Mouse (Mus musculus) gastrocnemius, postnatal 4 days (tissue): ENCODE results near the gene Ahsg. TPM values are rescaled to one million over a fixed set of nuclear protein-coding genes. Genes with fewer than 3 reads are reported as not detected.
"Not testable (repeated sequence)": the region's sequence is repeated elsewhere in the genome, so short reads cannot be mapped to it uniquely, and the experiment has no call there.

Experiments used
- DNase-seq, 2 experiments: peaks; one replicate each; pipeline ENCODE4 v3.0.0; 2021 to 2022; ENCODE audit warnings: low spot score in 2 of 2, mixed read lengths in 2 of 2
- total RNA-seq, 2 experiments: library from RNA; stranded (reverse); gene quantifications; 2 replicates each; pipeline ENCODE4 v1.2.3; 2021

Gene Ahsg
- total RNA-seq, 2 experiments from 2014 or later, result 5.0 to 62.3 TPM

GRCm38 (mm10) chr16:22937631-22938030 is 46.6 kb downstream of the Ahsg start:
- no peak for DNase-seq

- DNase-seq, result no peak
Measured at GRCm38 (mm10) chr16:22938541-22938940, 47.5 kb downstream of the Ahsg start.

DNA sequence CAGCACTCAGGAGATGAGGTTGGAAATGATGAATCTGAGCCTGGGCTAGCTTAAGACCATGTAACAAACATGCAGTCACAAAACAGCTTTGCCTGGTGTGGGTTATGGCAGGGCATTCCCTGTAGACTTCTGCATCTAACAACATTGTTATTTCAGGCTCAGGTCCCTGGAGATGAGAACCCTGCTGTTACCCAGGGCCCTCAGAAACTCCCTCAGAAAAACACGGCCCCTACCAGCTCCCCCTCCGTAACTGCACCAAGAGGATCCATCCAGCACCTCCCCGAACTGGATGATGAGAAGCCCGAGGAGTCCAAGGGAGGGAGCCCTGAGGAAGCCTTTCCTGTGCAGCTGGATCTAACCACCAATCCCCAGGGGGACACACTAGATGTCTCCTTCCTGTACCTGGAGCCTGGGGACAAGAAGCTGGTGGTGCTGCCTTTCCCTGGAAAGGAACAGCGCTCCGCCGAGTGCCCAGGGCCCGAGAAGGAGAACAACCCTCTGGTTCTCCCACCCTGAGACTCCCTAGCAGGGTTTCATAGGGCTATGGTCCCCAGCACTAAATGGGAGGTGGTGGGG is 48.1 kb downstream of the Ahsg start:
- no peak for DNase-seq

DNA sequence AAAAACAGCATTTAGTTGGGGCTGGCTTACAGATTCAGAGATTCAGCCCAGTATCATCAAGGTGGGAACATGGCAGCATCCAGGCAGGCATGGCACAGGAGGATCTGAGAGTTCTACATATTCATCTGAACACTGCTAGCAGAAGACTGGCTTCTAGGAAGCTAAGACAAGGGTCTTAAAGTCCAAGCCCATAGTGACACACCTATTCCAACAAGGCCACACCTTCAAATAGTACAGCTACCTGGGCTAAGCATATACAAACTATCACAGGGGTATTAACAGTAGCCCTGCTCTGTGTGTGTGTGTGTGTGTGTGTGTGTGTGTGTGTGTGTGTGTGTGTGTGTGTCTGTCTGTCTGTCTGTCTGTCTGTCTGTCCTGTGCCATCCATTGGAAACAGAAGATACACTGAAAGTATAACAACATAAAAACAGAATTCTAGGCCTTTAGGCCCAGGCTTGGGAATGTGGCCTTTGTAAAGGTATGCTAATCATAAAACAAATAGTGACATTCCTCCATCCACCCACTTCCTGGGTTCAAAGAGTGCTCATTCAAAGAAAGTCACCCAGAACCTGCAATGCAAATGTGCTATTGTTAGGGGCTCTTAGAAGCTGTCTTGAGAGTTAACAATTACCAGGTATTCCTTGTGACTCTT is 50.9 kb downstream of the Ahsg start:
- DNase-seq, result not testable (repeated sequence)

DNA sequence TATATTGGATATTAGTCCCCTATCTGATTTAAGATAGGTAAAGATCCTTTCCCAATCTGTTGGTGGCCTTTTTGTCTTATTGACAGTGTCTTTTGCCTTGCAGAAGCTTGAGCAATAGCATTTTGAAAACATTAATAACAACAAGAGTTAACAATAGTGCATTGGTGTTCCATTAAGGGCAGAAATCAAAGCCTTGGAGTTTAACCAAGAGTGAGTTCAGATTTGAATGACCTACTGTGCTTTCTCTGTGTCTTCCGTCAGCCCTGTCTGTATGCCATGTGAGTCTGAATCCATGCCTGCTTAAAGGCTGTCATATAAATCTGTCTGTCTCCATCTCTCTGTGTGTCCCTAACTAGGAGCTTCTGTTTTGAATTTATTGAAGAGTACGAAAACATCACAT is 56.3 kb downstream of the Ahsg start:
- no peak for DNase-seq

Other genes with a start within 250 kb of the Ahsg start
- 1 to 10 TPM in 1 of 2 experiments, under 1 TPM in 1; 0.91 to 1.4 TPM for gene Dgkg, start 234.1 kb upstream of the Ahsg start, total RNA-seq
- not detected for gene Crygs, start 79.7 kb upstream of the Ahsg start, total RNA-seq
- 10 to 100 TPM; 10.7 to 11.4 TPM for gene Tbccd1, start 33.6 kb upstream of the Ahsg start, total RNA-seq
- gene Dnajb11, start 33.4 kb upstream of the Ahsg start, total RNA-seq, result 10 to 100 TPM; 46.7 to 48.1 TPM
- gene Fetub, start 27.1 kb downstream of the Ahsg start, total RNA-seq, result 1 to 10 TPM in 1 of 2 experiments, under 1 TPM in 1; 0.20 to 2.5 TPM
- gene Hrg, start 59.8 kb downstream of the Ahsg start, total RNA-seq, result 1 to 10 TPM in 1 of 2 experiments, under 1 TPM in 1; 0.25 to 1.7 TPM
- 1 to 10 TPM in 1 of 2 experiments, under 1 TPM in 1; 0.49 to 1.2 TPM for gene Kng2, start 138.2 kb downstream of the Ahsg start, total RNA-seq
- gene Kng1, start 166.6 kb downstream of the Ahsg start, total RNA-seq, result 1 to 10 TPM in 1 of 2 experiments, under 1 TPM in 1; 0.52 to 8.6 TPM
- 100 to 1,000 TPM; 274 to 300 TPM for gene Eif4a2, start 216.2 kb downstream of the Ahsg start, total RNA-seq
- 10 to 100 TPM; 16.2 to 16.4 TPM for gene Rfc4, start 236.5 kb downstream of the Ahsg start, total RNA-seq